Mouse (Mus musculus) layer of hippocampus, postnatal 14 days (tissue): ENCODE measurements around the gene Casq2. TPM values are rescaled to one million over a fixed set of nuclear protein-coding genes. Genes with fewer than 3 reads are reported as not detected.
"Not testable (repeated sequence)": the region's sequence is repeated elsewhere in the genome, so short reads cannot be mapped to it uniquely, and the experiment has no call there.

Source experiments
- DNase-seq, 2 experiments: peaks; one replicate each; pipeline ENCODE4 v3.0.0; 2021 to 2022; ENCODE audit warnings: low spot score in 2 of 2, mixed read lengths in 1 of 2
- total RNA-seq, 2 experiments: library from RNA; stranded (reverse); gene quantifications; 2 replicates each; pipeline ENCODE4 v1.2.3; 2021

Gene Casq2
- total RNA-seq, 2 experiments from 2014 or later = 1.2 to 1.3 TPM

DNA sequence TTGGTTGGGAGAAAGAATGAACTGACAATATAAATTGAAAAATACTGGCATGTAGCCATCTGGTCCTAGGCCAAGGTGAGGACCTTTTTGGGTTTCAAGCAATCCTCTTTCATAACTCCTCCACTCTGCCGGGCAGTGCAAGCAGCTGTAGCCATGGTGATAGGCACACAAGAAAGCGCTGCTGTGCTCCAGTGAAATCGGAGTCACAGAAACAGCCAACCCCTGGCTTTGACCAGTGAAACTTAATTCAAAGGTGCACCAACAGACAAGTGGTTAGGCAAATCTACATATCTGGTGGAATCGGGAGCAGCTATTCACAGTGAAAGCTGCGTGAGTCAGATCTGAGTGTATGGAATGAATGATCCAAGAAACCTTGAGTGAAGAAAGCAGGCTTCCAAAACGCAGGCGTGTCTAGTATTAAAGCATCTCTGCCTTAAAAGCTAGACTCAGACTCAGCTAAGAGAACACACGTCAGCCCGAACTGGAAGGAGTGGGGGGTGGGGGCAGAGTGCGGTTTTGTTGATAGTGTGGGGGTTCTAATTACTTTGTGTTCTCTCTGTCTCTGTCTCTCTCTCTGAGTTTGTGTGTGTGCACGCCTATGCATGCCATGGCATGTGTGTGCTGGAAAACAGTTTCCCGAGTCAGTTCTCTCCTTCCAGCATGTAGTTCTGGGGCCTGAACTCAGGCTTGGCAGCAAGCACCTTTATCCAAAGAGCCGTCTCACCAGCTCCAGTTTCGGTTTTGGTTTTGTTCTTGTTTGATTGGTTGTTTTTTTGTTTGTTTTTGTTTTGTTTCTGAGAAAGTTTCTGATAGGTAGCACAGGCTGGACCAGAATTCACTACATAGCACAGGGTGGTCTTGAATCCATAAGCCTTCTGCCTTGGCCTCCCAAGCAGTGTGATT lies 73.5 kb downstream of the Casq2 start:
- no peak for DNase-seq

DNA sequence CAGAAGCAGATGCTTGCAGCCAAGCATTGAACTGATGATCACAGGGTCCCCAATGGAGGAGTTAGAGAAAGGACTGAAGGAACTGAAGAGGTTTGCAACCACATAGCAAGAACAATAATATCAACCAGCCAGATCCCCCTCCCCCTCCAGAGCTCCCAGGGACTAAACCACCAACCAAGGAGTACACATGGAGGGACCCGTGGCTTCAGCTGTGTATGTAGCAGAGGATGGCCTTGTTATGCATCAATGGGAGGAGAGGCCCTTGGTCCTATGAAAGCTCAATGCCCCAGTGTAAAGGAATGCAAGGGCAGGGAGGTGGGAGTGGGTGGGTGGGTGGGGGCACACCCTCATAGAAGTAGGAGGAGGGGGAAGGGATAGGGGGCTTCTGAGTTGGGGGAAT lies 77.6 kb downstream of the Casq2 start:
- DNase-seq = not testable (repeated sequence)

DNA sequence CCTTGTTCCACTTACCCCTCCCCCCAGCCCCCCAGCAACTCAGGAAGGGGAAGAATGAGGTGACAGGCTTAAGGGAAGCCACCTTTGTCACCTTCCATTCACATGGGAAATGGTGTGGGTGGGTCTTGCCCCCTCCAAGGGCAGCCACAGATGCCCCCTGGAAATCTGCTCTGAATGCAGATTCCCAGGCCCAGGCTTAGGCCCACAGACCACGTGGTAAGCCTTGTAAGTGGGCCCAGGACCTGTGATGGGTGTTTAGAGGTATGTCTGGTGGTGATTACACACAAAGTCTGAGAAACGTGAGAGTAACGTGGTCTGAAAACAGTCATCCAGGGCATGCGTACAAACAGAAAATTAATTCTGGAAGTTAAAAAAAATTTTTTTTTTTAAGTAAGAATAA lies 78.7 kb downstream of the Casq2 start:
- DNase-seq = no peak

DNA sequence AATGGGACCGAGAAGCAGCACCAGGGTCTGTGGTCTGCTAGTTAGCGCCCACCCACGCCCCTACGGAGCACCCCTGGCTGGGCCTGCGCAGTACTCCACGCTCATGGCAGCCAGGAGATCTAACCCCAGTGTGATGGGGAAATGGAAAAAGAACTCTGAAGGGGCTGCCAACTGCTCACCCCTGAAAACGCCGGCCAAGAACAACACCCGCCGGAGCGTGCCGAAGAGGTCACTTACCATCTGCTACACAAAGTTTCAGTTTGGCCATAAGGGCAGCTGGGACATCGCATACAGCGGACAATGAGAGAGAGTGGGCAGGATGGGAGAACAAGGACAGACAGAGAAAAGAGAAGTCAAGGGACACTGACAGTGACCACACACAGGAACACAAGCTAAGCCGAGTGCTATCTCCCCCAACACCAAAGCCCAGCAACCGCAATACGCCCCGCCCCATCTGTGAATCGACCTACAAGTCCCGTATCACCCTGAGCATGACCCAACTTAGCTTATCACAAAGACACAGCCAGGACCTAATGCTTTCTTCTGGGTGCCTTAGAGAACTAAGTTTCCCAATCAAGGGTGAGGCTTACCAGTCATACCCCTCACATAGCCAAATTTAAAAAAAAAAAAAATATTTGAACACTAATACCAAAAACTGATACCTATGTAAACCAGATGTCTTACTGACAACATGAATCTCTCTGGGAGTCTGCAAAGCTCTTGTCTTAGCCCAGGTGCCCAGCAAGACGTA lies 79.5 kb downstream of the Casq2 start:
- DNase-seq = no peak

DNA sequence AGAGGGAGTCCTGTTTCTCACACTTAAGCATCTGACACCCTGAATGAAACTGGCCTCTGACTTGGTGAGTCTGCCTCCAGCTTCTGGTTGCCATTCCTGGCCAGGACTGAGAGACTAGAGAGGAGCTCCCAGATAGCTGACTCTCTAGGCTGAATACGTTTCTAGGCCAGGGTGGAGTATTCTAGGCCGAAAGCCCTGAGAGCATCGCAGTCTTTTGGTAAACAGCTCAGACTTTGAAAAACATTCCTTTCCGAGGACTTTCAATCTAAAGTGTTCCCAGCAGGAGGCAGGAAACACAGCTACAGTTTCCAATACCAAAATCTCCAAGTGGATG lies 80.0 kb downstream of the Casq2 start:
- no peak for DNase-seq

DNA sequence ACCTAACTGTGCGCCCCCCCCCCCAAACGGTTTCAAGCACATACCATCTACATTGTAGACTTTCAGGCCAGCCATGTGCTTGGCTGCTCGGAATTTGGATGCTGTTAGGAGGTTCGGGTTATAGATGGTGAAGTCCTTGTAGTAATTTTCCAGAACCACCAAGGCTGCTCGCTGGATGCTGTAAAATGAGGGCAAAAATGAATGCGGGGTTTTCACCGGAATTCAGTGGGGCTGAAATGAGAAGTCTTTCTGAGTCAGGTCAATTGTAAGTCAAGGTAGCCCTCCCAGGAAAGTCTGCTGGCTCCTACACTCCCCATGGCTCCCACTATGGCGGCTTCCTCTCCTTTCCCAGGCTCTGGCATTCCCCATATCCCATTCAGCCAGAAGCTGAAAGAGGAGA lies 80.6 kb downstream of the Casq2 start:
- DNase-seq = no peak

DNA sequence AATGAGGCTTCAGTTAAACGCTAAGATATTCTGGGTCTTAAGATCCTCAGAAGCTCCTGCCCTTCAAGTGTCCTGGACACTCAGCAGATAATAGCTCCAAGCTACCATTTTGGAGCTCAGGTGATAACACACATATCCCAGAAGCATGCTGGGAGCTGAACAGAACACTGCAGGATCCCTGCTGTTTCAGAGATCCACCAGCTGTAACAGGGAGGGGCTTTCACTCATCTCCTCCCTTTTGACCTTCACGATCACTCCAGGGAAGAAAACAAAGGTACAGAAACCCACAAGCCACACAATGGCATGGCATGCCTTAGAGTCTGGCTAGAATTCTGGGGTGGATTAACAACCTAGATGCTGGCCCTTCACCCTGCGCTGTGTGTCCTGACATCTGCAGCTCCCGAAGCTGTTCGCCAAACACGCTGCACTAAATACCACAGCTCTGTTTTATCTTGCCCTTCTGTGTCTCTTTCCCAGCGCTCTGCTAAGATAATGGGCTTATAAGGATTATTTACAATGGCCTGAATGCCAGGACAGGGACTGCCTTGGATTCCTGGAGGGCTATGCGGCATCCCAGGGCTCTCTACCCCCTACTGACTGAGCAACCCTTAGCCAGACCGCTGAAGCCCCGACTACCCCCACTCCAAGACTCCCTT lies 81.5 kb downstream of the Casq2 start:
- no peak for DNase-seq

DNA sequence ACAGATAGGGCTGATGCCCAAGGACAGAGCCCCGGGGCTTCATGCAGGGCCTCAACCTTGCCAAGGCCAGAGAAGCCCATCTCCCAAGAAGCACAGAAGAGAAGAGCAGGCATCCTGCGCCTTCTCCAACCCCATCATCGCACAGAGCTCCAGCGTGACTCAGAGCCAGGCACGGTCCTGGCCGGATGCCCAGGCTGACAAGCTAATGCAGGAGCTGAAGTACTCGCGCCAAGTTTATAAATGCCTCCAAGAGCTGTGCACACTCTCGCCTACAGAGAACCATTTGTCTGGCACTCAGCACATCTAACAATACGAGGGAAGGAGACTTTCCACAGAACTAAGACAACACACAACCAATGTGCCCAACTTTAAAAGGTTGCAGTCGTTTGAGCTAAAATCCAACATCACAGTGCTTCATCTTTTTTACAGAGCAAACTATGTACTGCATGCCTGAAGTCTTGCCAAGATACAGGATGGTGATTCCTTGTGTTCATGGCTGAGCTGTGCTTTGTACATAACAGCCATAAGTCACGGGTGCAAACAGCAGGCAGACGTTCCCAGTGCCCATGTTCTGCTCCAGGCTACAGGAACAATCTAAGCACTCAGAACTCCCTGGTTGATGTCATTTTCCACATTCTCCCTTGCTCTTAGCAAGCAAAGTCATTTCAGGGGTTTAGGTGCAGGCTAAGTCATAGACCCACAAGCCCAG lies 83.1 kb downstream of the Casq2 start:
- DNase-seq = peak; percentile 89 to 97

DNA sequence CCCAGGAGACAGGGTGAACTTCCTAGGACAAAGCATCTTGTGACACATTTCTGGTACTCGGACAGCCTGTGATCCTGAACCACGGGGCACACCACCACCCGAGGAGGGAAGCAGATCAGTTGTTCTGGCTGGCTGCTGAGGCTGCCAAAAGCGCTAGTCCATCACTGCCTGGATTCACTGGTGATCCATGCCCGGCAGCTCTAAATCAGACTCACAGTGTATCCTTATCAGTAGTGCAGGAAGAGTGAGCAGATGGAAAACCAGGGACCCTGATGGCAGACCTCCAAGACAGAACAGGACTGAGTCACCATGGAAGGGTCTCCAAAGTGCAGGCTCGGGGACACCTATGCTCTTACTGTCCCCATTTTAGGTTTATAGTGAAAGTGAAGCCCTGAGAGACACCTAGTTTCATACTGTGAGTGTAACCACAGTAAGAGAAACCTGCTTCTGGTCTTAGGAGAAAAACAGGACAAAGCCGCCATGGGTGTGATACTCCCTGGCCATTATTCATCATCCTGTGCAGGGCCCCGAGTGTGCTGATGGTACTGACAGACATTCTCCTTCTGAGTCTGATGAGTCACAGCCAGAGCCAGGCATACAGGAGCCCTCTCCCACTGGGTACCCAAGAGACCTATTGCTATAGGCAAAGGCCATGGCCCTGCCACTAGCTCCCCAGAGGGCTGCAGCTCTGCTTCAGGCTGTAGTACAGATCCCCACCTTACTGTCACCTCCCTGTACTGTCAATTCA lies 88.1 kb downstream of the Casq2 start:
- DNase-seq = no peak

DNA sequence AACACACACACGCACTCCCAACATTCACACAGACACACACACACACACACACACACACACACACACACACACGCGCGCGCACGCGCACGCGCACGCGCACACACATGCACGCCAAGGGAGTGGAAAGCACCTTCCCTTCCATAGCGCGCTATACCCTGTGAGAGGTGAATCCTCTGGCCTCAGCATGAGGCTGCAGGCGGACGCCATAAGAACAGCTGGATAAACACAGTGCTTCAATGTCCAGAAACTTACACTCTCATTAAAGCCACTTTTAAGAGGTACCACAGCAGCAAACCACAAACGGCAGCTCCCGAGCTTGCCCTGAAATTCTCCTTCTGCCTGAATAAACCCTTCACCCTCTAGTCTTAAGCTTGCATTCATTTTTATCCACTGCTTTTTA lies 89.5 kb downstream of the Casq2 start:
- DNase-seq = no peak

DNA sequence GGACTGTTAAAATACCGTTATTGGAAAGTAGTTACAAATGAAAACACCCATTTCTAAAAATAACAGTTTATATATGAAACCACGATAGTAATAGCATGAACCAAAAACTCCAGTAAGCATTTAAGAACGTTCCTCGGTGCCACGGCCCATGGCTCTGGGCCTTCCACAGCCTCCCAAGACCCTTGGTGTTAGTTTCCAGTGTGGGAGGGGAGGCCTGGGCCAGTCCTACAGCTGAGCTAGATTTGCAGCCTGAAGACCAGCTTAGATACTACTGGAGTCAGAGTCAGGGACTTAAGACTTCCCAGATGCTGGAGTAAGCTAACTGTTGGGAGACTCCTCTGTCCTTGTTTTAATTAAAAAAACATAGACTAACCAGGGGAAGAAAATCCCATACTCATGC lies 89.9 kb downstream of the Casq2 start:
- DNase-seq = no peak

DNA sequence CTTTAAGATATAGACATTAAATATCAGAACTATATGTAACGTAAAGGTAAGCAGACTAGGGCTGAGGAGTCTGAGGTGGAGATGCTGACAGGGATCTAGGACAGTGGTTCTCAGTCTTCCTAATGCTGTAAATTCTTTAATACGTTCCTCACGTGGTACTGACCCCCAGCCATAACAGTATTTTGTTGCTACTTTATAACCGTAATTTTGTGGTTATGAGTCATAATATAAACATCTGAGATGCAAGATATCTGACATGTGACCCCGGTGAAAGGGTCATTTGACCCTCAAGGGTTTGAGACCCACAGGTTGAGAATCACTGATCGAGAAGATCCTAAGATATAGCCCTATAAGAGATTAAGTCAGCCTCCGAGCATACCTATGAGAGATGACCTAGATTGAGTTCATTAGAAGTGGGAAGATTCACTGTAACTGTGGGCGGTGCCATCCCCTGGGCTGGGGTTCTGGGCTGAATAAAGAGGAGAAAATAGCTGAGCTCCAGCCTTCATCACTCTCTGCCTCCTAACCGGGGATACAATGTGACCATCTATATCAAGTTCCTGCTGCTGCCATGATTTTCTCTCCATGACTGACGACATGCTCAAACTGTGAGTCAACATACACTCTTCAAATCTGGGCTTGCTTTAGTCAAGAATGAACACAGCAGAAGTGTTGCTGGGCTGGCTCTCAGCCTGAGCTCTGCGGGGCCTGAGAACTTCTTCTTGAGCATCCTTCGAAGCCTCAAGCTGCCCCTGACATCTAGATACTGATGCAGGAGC lies 91.8 kb downstream of the Casq2 start:
- no peak for DNase-seq

DNA sequence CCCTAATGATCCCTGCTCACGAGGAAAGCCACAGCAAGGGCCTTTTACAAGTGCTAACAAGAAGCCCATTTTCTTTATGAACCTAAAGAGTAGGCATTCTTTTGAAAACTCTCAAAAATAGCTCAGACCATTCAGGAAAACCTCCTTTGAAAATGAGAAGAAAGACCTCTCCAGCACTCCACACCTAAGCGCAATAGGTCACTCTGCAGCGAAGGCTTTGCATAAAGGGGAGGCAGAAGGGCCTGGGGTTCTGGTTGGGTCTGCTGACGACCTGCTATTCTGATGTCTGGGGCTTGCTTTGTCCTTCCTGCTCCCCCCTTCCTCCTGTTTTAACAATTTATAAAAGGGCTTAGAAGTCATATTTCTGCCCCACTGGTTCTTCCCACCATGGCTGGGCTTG lies 93.7 kb downstream of the Casq2 start:
- no peak for DNase-seq

DNA sequence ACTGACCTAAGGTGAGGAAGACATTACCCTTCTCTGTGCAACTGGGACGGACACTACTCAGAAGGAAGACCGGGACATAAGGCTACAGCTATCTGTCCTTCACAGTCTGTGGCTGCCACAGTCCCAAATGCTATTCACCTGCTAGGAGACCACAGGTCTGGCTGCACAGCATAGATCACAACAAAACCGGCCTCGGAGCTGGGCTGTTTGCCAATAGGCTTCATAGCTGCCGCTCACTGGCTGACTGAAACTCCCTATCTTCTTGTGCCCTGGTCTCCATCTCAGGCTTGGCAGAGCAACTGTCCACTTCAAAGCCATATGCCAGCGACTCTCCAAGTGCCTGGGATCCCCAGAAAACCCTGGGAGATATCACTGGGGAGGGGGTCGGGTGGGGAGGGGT lies 94.5 kb downstream of the Casq2 start:
- no peak for DNase-seq

DNA sequence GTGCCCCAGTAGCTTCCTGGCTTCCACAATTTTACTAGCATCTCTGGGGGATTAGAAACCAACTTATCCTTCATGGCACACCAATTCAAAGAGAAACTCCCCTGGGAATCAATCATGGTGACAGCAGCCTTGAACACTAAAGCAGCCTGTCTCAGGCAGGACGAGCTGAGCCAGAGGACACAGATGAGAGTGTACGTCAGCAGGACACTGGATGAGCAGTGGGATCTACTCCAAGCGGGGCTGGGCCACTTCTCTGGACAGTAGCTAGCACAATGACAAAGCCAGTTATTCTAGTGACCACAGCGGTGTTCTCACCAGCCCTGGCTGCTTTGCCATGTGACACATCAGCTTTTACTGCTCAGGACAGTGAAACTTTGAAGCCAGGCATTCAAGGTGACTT lies 95.0 kb downstream of the Casq2 start:
- no peak for DNase-seq

DNA sequence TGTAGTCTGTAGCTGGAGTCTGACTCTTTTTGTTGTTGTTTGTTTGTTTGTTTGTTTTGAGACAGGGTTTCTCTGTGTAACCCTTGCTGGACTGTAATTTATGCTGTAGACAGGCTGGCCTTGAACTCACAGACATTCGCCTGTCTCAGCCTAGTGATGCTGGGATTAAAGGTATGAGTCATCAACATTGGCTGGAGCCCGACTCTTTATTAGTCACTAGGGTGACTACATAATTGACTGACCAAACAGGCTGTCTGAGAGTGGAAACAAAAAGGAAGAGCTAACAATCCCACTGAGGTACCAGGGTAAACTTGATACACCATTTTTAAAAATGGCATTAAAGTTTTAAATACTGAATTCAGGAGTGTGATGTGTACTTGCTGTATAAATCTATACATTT lies 96.4 kb downstream of the Casq2 start:
- no peak for DNase-seq

DNA sequence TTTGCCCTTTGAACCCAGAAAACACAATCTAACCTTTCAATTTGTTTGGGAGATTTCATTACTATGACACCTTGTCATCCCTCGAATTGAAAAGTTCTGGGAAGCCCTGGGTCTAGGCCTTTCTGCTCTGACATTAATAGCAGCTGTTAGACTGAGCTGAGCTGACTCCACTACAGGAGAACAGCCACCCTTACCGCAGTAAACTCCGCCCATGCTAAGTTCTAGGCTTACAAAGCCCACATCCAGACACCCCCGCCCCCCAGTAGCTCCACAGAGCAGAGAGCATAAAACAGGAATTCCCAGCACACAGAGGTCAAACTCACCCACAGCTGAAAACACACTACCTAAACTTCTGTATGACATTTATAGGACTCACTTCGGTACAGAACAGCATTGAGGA lies 98.5 kb downstream of the Casq2 start:
- no peak for DNase-seq

DNA sequence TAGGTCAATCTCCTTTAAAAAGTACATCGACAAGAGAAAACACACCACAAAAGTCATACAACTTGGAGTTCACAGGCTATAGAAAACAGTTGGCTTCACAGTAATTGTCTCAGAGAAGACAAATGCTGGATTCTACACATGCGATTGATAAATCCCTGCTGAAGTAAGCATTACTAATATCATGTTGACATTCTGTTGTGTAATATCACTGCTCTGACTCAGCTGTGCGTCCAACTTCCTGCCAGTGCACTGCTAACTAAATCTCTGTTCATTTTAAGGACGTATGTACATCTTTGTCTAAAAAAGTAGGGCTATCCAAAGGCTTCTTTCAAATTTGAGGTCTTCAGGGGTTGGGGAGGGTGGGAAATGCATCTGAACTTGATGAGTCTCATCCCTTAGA lies 101.2 kb downstream of the Casq2 start:
- DNase-seq = no peak

DNA sequence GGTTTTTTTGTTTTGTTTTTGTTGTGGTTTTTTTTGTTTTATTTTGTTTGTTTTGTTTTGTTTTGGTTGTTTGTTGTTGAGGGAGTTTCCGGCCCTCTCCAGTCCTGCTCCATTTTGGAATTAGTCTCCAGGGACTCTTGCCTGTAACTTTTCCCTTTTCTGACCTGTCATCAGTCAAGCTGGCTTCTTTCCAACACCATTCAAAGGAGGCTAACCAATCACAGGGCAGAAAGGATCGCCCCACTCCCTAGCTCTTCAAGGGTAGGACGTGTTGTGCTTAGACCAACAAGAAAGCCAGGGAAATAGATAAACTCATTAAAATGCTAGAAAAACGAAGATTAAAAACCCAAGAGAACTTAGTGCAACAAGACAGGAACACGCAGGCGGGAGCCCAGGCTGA lies 102.8 kb downstream of the Casq2 start:
- no peak for DNase-seq

DNA sequence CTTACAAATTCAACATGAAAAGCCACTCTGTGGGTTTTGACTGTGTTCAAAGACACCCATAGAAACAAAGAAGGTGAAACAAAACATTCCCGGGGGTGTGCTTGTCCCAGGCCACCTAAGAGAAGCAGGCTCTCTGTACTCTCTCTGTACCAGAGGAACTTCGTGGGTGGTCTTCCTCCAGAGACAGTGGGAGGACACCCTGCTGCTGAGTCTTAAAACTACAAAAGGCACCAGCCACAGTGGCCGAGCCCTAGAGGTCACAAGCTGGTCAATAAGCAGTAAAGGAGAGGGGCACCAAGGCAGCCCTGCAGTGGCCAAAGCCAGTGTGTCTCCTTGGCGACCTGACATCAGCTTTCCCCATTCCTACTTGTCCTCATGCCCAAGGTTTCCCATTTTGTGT lies 103.8 kb downstream of the Casq2 start:
- DNase-seq = no peak
